Mouse (Mus musculus): ENCODE data around the gene Depdc5. TPM values are rescaled to one million over a fixed set of nuclear protein-coding genes. Genes with fewer than 3 reads are reported as not detected.
"Not testable (repeated sequence)": the region's sequence is repeated elsewhere in the genome, so short reads cannot be mapped to it uniquely, and the experiment has no call there.

Gene Depdc5
- 10 to 100 TPM; 30.1 to 38.4 TPM for total RNA-seq (2021)
- long read RNA-seq, experiment 1, partial matches to known transcripts = 1 of 3 reads
- long read RNA-seq, experiment 1, other reads (novel, unspliced or antisense) = 2 of 3 reads
- long read RNA-seq, experiment 2, partial matches to known transcripts = 1 of 6 reads
- long read RNA-seq, experiment 2, other reads (novel, unspliced or antisense) = 5 of 6 reads

DNA sequence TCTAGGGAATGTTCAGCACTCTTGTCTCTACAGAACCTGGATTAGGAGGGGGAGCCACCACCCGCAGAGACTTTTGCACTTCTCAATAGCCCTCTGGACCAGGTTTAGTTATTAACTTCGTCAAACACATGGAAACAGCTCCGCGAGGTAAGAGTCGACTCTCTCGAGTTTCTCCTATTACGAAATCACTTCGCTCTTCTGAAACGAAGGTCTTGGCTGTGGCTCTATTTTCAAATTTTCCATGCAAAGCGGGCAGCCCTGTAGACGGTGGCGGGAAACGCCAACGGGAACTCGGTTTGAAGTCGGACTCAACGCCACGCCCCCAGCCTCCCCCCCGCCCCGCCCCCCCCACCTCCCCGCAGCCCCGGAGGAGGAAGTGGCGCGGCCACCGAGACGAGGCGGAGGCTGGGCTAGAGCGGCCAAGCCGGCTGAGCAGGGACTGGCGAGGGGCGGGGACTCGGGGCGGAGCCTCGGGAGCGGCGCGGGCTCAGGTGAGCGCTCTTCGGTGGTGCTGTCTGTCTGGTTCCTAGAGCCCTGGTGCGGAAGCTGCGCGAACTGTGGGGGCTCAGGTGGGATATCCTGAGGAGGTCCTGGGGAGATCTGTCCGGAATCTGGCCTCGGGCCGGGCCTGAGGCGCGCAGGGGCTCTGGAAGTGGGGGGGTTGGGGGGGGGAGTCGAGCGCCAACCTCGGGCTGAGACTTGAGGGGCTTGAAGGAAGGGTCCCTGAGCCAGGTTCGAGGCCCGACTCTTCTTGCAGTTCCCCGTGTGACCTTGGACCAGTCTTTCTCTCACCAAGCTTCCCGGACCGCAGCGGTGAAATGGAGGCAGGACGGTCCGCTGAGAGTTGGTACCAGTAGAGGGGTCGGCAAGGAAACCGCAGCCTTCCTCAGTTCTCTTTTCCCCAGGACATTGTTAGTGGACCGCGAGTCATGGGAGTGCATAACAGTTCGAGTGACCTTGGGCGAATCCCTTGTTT lies at the start of gene Depdc5:
TSS of gene Depdc5 (plus strand) at position 449 of the 976 bp plus-strand sequence.
- DNase-seq = peak; percentile 97

GRCm38 (mm10) chr5:32815396-32815795 lies 48.1 kb upstream of the Depdc5 start:
- DNase-seq = no peak

GRCm38 (mm10) chr5:32820471-32820870 lies 43.0 kb upstream of the Depdc5 start:
- DNase-seq = no peak

- DNase-seq = no peak
Measured at GRCm38 (mm10) chr5:32827009-32827408, 36.5 kb upstream of the Depdc5 start, which contains the start of gene Gm20671. Gm20671 (minus strand) TSS chr5:32827109.

DNA sequence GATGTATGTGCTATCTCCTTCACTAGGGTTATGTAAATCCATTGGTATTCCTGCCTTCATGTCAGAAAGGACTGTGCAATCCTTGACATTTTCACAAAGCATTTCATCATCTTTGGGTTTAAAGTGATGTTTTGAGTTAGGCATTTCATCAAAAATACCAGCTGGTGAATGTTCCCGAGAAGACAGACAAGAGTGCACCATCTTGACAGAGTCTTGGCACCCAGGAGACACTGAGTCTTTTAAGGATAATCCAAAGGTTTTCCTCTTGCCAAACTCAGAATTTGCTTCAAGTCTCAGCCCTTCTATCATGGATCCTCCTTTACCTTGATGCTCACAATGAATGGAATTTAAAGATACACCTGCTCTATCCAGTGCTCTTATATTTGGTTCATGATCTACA lies 34.7 kb upstream of the Depdc5 start:
- not testable (repeated sequence) for DNase-seq

DNA sequence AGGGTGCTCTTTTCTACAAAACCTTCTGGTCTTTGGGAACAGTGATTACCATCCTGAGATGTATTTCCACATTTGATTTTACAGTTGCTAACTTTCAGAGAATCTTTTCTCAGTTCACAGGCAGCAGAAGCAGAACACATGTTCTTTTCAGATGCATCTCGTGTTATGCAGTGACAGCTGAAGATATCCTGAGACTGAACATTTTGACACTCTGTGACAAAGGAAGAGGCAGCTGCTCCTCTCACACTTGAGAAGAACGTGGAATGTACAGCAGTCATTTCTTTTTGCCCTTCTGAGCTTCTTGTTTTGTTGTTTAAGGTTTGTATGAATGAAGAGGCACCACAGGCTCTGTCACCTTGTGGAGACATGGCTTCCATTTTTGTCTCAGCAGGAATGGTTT lies 33.4 kb upstream of the Depdc5 start:
- no peak for DNase-seq

DNA sequence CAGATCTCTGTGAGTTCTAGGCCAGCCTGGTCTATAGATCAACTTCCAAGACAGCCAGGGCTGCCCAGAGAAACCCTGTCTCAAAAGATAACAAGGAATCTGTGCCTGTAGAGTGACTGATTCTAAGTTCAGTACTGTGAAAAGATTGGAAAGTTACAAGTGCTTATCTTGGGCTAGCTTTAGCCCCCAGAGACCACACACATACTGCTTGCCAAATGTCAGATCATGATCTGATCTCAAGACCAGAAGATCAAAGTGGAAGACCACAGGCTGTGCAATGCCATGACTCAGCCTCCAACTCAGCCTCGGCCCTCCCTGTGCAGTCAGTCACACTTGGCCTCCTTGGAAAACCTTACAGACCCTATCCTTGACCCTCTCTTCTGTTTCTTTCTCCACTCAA lies 29.0 kb upstream of the Depdc5 start:
- no peak for DNase-seq

- no peak for DNase-seq
Measured at GRCm38 (mm10) chr5:32836976-32837375, 26.5 kb upstream of the Depdc5 start.

DNA sequence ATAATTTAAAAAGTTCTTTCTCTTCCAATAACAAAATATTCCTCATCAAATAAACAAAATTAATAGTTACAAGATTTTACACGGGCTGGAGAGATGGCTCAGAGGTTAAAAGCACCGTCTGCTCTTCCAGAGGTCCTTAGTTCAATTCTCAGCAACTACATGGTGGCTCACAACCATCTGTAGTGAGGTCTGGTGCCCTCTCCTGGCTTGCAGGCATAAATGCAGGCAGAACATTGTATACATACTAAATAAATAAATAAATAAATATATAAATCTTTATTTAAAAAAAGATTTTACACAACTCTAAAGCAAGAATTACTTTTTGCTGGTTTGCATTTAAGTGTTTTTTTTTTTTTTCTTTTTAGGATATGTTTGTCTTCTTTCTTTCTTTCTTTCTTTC lies 23.5 kb upstream of the Depdc5 start:
- no peak for DNase-seq

DNA sequence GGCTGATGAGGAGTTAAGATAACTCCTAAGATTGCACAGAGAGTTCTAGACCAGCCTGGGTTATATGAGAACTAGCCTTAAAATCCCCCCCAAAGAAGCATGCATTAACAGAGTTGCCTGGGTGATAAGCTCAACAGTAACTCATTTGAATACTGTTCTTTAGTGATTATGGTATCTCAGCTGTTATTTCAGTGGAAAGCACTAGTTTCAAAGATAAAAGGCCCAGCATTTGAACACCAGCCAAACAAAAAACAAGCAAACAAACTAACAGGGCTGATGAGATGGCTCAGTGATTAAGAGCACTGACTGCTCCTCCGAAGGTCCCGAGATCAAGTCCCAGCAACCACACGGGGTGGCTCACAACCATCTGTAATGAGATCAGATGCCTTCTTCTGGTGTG lies 14.3 kb upstream of the Depdc5 start:
- no peak for DNase-seq

DNA sequence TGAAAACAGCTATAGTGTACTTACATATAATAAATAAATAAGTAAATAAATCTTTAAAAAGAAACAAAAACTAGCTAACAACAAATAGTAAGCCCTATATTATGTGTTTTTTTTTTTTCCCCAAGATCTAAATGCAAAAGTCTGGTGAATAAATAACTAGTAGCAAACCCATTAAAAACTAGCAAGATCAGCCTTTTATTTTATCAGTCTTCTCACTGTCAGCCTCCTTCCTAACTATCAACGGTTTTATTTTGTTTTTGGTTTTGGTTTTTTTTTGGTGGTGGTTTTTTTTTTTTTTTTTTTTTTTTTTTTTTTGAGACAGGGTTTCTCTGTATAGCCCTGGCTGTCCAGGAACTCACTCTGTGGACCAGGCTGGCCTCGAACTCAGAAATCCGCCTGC lies 13.9 kb upstream of the Depdc5 start:
- DNase-seq = not testable (repeated sequence)

GRCm38 (mm10) chr5:32852026-32852425 lies 11.5 kb upstream of the Depdc5 start:
- no peak for DNase-seq

DNA sequence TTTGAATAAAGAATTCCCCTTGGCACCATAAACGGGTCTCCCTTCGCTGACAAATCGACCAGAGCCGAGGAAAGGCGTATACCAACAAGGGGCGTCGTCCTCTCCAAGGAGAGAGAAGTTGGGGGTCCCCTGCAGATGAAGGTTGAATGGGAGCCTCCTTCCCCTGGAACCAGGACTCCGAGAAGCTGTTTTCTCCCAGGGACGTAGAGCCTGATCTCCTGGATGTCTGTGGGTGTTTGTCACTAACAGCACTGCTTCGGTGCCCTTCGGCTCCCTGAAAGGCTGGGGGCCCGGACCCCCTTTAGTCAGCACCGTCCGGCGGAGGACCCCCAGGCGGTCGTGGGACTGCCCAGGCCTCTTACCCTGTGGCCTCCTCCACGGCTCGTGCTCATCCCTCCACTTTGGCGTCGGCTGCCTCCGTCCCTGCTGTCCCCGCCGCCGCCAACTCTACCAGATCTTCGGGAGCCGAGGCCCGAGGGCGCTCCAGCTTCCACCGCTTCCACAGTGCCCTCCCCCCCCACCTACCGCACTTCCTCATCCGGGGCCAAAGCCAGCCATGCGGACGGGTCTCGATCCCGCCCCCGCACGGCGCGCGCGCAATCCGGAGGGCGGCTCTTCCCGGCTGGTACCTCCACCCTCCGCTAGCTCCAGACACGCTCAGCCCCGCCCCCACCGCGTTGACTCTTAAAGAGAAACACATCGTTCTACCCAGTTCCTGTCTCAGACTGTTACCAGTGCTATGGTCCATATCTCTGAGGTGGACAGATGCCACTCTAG lies 9.6 kb upstream of the Depdc5 start, which contains the start of gene Prr14l:
TSS of gene Prr14l (minus strand) at position 526 of the 777 bp plus-strand sequence.
- peak; percentile 100 for DNase-seq

GRCm38 (mm10) chr5:32854818-32855217 lies 8.7 kb upstream of the Depdc5 start:
- DNase-seq = no peak

- DNase-seq = not testable (repeated sequence)
Measured at GRCm38 (mm10) chr5:32855274-32855673, 8.2 kb upstream of the Depdc5 start.

GRCm38 (mm10) chr5:32857781-32858220 lies 5.7 kb upstream of the Depdc5 start:
- DNase-seq = peak; percentile 67

GRCm38 (mm10) chr5:32861082-32861481 lies 2.4 kb upstream of the Depdc5 start:
- DNase-seq = no peak

DNA sequence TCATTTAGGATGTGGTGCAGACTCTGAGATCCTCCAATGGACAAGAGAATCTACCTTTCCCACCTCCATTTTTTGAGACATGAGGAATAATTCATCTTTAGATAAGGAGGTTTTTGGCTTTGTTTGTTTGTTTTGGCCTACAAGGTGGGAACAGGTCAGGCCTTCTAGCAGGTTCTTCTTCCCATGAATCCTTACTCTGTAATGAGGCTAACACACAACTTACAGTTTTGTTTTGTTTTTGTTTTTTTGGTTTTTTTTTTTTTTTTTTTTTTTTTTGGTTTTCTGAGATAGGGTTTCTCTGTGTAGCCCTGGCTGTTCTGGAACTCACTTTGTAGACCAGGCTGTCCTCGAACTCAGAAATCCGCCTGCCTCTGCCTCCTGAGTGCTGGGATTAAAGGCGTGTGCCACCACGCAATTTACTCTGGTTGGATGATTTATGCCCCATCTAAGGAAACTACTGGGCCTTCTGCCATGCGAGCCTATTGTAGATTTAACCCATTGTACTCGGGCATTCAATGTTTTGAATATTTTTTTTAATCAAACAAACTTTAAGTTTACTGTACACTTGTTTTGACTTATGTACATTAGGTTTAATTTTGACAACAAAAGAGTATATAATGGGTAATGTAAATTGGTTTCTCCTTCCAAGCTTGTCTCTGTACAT lies 900 bp upstream of the Depdc5 start:
- DNase-seq = peak; percentile 23

GRCm38 (mm10) chr5:32869389-32870024 lies 6.0 kb downstream of the Depdc5 start:
- no peak for DNase-seq

- no peak for DNase-seq
Measured at GRCm38 (mm10) chr5:32872346-32872745, 8.8 kb downstream of the Depdc5 start.

DNA sequence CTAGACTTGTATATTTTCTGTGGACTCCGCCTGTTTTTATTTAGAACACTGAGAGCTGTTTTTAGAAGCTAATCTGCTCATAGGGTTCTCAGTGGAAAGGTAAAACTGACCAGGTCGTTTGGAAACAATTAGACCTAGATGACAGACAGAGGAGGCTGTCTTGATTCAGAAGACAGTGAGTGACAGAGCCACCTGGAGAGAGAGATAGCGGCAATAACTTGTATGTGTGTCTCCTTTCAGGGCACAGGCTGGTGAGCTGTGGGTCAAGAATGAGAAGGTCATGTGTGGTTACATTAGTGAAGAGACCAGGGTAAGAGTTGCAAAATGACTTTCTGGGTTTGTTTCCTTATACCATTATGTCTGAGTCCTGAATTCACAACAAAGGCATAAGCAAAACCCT lies 23.2 kb downstream of the Depdc5 start:
- no peak for DNase-seq
